Mouse (Mus musculus): Measurements from ENCODE around the gene Mfsd2b.

Gene Mfsd2b

GRCm38 (mm10) chr12:4816680-4817360 is 57.3 kb downstream of the Mfsd2b start:
- no peak for DNase-seq (ENCODE audit: low read depth in 2 of 2, low spot score in 2 of 2)

GRCm38 (mm10) chr12:4813636-4814035 is 60.5 kb downstream of the Mfsd2b start:
- DNase-seq (ENCODE audit: low read depth in 2 of 2, low spot score in 2 of 2), result no peak

Data from CD8-positive naive resting alpha-beta T cell, adult 2 months (primary cell).